Comparison of ENCODE assay signal across 8 mouse cellular contexts in genomic region chr4:117252351-117252750, GRCm38 (mm10). TPM values are rescaled to one million over a fixed set of nuclear protein-coding genes. Genes with fewer than 3 reads are reported as not detected.
A peak's percentile ranks its signal among the peaks of the same experiment; 100 is the strongest.
DNase-seq lines count a peak whose midpoint lies in the region; ATAC-seq and TF ChIP-seq lines count a peak whose summit lies in the region.
"Had no signal": no experiment of that assay in that cellular context is flagged by ENCODE, and none has a peak within 500 bp of the region (broad histone marks: within the 10 kb centered on the region; RNA-seq: fewer than 3 reads in every experiment).

No protein-coding gene starts in this region.

- peak overlapping the region; percentile 78 for H3K4me2 ChIP-seq in liver, embryonic 11.5 days
- peak overlapping the region; percentile 74 for H3K4me2 ChIP-seq in neural tube, embryonic 15.5 days

- no peaks in the 10 kb centered on the region for H3K27me3 ChIP-seq in ES-Bruce4 (ENCODE audit: control insufficient read depth, insufficient read depth, low read length, poor library complexity, severe bottlenecking)
- peaks cover 6% of the 10 kb centered on the region; the same call in 1 of the 2 replicates for H3K27me3 ChIP-seq in heart, embryonic 10.5 days (ENCODE audit: insufficient read depth, poor library complexity, severe bottlenecking)
- H3K27me3 ChIP-seq in liver, embryonic 11.5 days (replicated peaks; ENCODE audit: control insufficient read depth, insufficient read depth, low read length) = no peaks in the 10 kb centered on the region
- 0 out of 2 replicates have a peak, but pooled peaks cover 4% of the 10 kb centered on the region for H3K27me3 ChIP-seq in neural tube, embryonic 15.5 days (replicated peaks)

- no peak for TF ChIP-seq EP300 in ES-Bruce4 (IDR thresholded peaks at IDR 0.05; ENCODE audit: insufficient read depth, low read depth, low read length)

- peak overlapping the region; percentile 26; the same call in 1 of the 2 replicates for H3K27ac ChIP-seq in ES-Bruce4 (ENCODE audit: insufficient read depth, low read length)
- H3K27ac ChIP-seq in heart, embryonic 10.5 days = peak overlapping the region; percentile 96
- H3K27ac ChIP-seq in liver, embryonic 11.5 days (ENCODE audit: low read depth, low read length) = no peak overlapping the region; the same call in 1 of the 2 replicates
- peak overlapping the region; percentile 74 for H3K27ac ChIP-seq in neural tube, embryonic 15.5 days (replicated peaks)

- no peaks in the 10 kb centered on the region; the same call in 1 of the 2 replicates for H3K9me3 ChIP-seq in ES-Bruce4 (replicated peaks; ENCODE audit: control insufficient read depth, insufficient read depth, low read length, poor library complexity, severe bottlenecking)
- no peaks in the 10 kb centered on the region for H3K9me3 ChIP-seq in heart, embryonic 10.5 days
- H3K9me3 ChIP-seq in liver, embryonic 11.5 days (ENCODE audit: control insufficient read depth, low read length) = no peaks in the 10 kb centered on the region
- no peaks in the 10 kb centered on the region for H3K9me3 ChIP-seq in neural tube, embryonic 15.5 days (replicated peaks)

- no peaks in the 10 kb centered on the region for H3K4me1 ChIP-seq in ES-Bruce4 (ENCODE audit: control insufficient read depth, insufficient read depth, low read length)
- peaks cover 21% of the 10 kb centered on the region for H3K4me1 ChIP-seq in heart, embryonic 10.5 days
- peaks cover 7% of the 10 kb centered on the region; the same call in 1 of the 2 replicates for H3K4me1 ChIP-seq in liver, embryonic 11.5 days (replicated peaks; ENCODE audit: control insufficient read depth, insufficient read depth, low read length)
- H3K4me1 ChIP-seq in neural tube, embryonic 15.5 days = peaks cover 20% of the 10 kb centered on the region

- H3K4me3 ChIP-seq in ES-Bruce4 (ENCODE audit: low read depth, low read length) = peak overlapping the region; percentile 19; the same call in 1 of the 2 replicates
- peak overlapping the region; percentile 83 for H3K4me3 ChIP-seq in heart, embryonic 10.5 days
- H3K4me3 ChIP-seq in liver, embryonic 11.5 days (ENCODE audit: low read depth, low read length) = peak overlapping the region; percentile 67
- H3K4me3 ChIP-seq in neural tube, embryonic 15.5 days (replicated peaks) = peak overlapping the region; percentile 66

- 31% methylated on average over 5 of the region's 5 CpGs for WGBS in heart, embryonic 10.5 days
- 47% methylated on average over 5 of the region's 5 CpGs for WGBS in liver, embryonic 11.5 days
- 30% methylated on average over 5 of the region's 5 CpGs for WGBS in neural tube, embryonic 15.5 days

- peak overlapping the region; percentile 63; the same call in 1 of the 2 replicates for H3K9ac ChIP-seq in ES-Bruce4 (ENCODE audit: low read depth, poor library complexity, severe bottlenecking)
- peak overlapping the region; percentile 62 for H3K9ac ChIP-seq in liver, embryonic 11.5 days (ENCODE audit: low read depth, low read length)
- peak overlapping the region; percentile 54 for H3K9ac ChIP-seq in neural tube, embryonic 15.5 days (replicated peaks)

- peak; percentile 94 for DNase-seq in adipocyte (ENCODE audit: low spot score)
- DNase-seq in heart, embryonic 10.5 days (ENCODE audit: low spot score) = no peak
- DNase-seq in liver, embryonic 11.5 days (ENCODE audit: low spot score) = no peak
- DNase-seq in left cerebral cortex, adult 8-10 months (ENCODE audit: low spot score in 2 of 2) = no peak
- DNase-seq in cerebellum, adult 11 months = no peak

- TF ChIP-seq POLR2A in ES-Bruce4 (IDR thresholded peaks at IDR 0.05; ENCODE audit: insufficient read depth, low read length) = no peak

- no peaks in the 10 kb centered on the region for H3K36me3 ChIP-seq in ES-Bruce4 (ENCODE audit: control insufficient read depth, insufficient read depth, low read length, poor library complexity, severe bottlenecking)
- no peaks in the 10 kb centered on the region for H3K36me3 ChIP-seq in heart, embryonic 10.5 days
- H3K36me3 ChIP-seq in liver, embryonic 11.5 days (ENCODE audit: control insufficient read depth, insufficient read depth, low read length) = no peaks in the 10 kb centered on the region
- H3K36me3 ChIP-seq in neural tube, embryonic 15.5 days = no peaks in the 10 kb centered on the region

- no peak for TF ChIP-seq CTCF in ES-Bruce4 (IDR thresholded peaks at IDR 0.05; ENCODE audit: low read depth, low read length)

- no peak for ATAC-seq in liver, embryonic 11.5 days (replicated peaks; ENCODE audit: low FRiP score)
- ATAC-seq in neural tube, embryonic 15.5 days (ENCODE audit: low FRiP score) = no peak

RNA-seq across cellular contexts. Expression of gene Armh1, which starts 0.4 kb away (rescaled TPM):
- 0.49 and 0.52 TPM in 2 replicates for polyA plus RNA-seq in ES-Bruce4 (2011; ENCODE audit: insufficient read depth, insufficient read length, low read depth, missing spikeins)
- 0.20 and 0.46 TPM in 2 replicates for polyA plus RNA-seq in heart, embryonic 10.5 days (2016; fragmentation: Nextera tagmentation; extraction: Ambion mirVana)
- polyA plus RNA-seq in liver, embryonic 11.5 days (2014; fragmentation: Nextera tagmentation; extraction: Ambion mirVana) = not detected in 2 replicates
- 1.4 and 1.5 TPM in 2 replicates for polyA plus RNA-seq in neural tube, embryonic 15.5 days (2015; fragmentation: Nextera tagmentation; extraction: Ambion mirVana)
- under 1 TPM; 0.32 to 0.91 (median 0.43) TPM for total RNA-seq in left cerebral cortex, adult 8-10 months (2022)
- total RNA-seq: gastrocnemius, postnatal 4 days had no signal

RNA-seq across cellular contexts. Expression of gene Tmem53, which starts 0.6 kb away (rescaled TPM):
- polyA plus RNA-seq in ES-Bruce4 (2011; ENCODE audit: insufficient read depth, insufficient read length, low read depth, missing spikeins) = 1.8 and 2.7 TPM in 2 replicates
- polyA plus RNA-seq in heart, embryonic 10.5 days (2016; fragmentation: Nextera tagmentation; extraction: Ambion mirVana) = 11.0 and 14.4 TPM in 2 replicates
- 3.1 and 4.9 TPM in 2 replicates for polyA plus RNA-seq in liver, embryonic 11.5 days (2014; fragmentation: Nextera tagmentation; extraction: Ambion mirVana)
- polyA plus RNA-seq in neural tube, embryonic 15.5 days (2015; fragmentation: Nextera tagmentation; extraction: Ambion mirVana) = 6.3 and 8.7 TPM in 2 replicates
- 1 to 10 TPM; 5.4 to 6.8 (median 6.1) TPM for total RNA-seq in left cerebral cortex, adult 8-10 months (2022)

Comparison
In these comparisons a context has a peak if more than half of its experiments do, and no peak if none do; other contexts are left out.
1. H3K4me3 ChIP-seq: peak in every context shown above with its lines; median percentile 83 in heart, embryonic 10.5 days; 67 in liver, embryonic 11.5 days; 66 in neural tube, embryonic 15.5 days; 19 in ES-Bruce4.